Mouse (Mus musculus): Measurements from ENCODE around the gene Mmel1.

The Mmel1 gene

GRCm38 (mm10) chr4:154869440-154869839 is at the start of gene Mmel1:
TSS of gene Mmel1 (plus strand) at chr4:154869585.
- no peak for DNase-seq (ENCODE audit: low read depth, low spot score)

- peak; percentile 49 for DNase-seq (ENCODE audit: low read depth, low spot score)
These were observed 43.7 kb upstream of the Mmel1 start for GRCm38 (mm10) chr4:154825662-154826061.

GRCm38 (mm10) chr4:154826224-154826623 is 43.2 kb upstream of the Mmel1 start:
- DNase-seq (ENCODE audit: low read depth, low spot score) = no peak

- no peak for DNase-seq (ENCODE audit: low read depth, low spot score)
These were observed 42.2 kb upstream of the Mmel1 start for GRCm38 (mm10) chr4:154827181-154827580.

GRCm38 (mm10) chr4:154827861-154828610 is 41.3 kb upstream of the Mmel1 start:
- DNase-seq (ENCODE audit: low read depth, low spot score) = no peak

- no peak for DNase-seq (ENCODE audit: low read depth, low spot score)
These were observed 37.3 kb upstream of the Mmel1 start for GRCm38 (mm10) chr4:154831915-154832573.

- DNase-seq (ENCODE audit: low read depth, low spot score) = no peak
These were observed 33.0 kb upstream of the Mmel1 start for GRCm38 (mm10) chr4:154836183-154836915.

- peak; percentile 49 for DNase-seq (ENCODE audit: low read depth, low spot score)
These were observed 32.2 kb upstream of the Mmel1 start, which contains the start of gene Ttc34 for GRCm38 (mm10) chr4:154837170-154837569. TSS of gene Ttc34 (plus strand) at chr4:154837459.

GRCm38 (mm10) chr4:154838741-154839140 is 30.6 kb upstream of the Mmel1 start:
- no peak for DNase-seq (ENCODE audit: low read depth, low spot score)

GRCm38 (mm10) chr4:154839406-154839805 is 30.0 kb upstream of the Mmel1 start:
- peak; percentile 33 for DNase-seq (ENCODE audit: low read depth, low spot score)

- no peak for DNase-seq (ENCODE audit: low read depth, low spot score)
These were observed 16.7 kb upstream of the Mmel1 start for GRCm38 (mm10) chr4:154852696-154853095.

GRCm38 (mm10) chr4:154853881-154854280 is 15.5 kb upstream of the Mmel1 start:
- DNase-seq (ENCODE audit: low read depth, low spot score) = no peak

GRCm38 (mm10) chr4:154854676-154855345 is 14.6 kb upstream of the Mmel1 start:
- DNase-seq (ENCODE audit: low read depth, low spot score) = peak; percentile 49

- no peak for DNase-seq (ENCODE audit: low read depth, low spot score)
These were observed 13.5 kb upstream of the Mmel1 start for GRCm38 (mm10) chr4:154855721-154856479.

GRCm38 (mm10) chr4:154856480-154856837 is 12.9 kb upstream of the Mmel1 start:
- DNase-seq (ENCODE audit: low read depth, low spot score) = no peak

GRCm38 (mm10) chr4:154856882-154857281 is 12.5 kb upstream of the Mmel1 start:
- no peak for DNase-seq (ENCODE audit: low read depth, low spot score)

- no peak for DNase-seq (ENCODE audit: low read depth, low spot score)
These were observed 11.8 kb upstream of the Mmel1 start for GRCm38 (mm10) chr4:154857366-154858240.

GRCm38 (mm10) chr4:154858601-154859000 is 10.8 kb upstream of the Mmel1 start:
- DNase-seq (ENCODE audit: low read depth, low spot score) = no peak

GRCm38 (mm10) chr4:154861967-154862366 is 7.4 kb upstream of the Mmel1 start:
- DNase-seq (ENCODE audit: low read depth, low spot score) = no peak

GRCm38 (mm10) chr4:154863436-154863935 is 5.9 kb upstream of the Mmel1 start:
- no peak for DNase-seq (ENCODE audit: low read depth, low spot score)
